Mouse (Mus musculus): Measurements from ENCODE around the gene Olfr1274-ps. TPM values are rescaled to one million over a fixed set of nuclear protein-coding genes. Genes with fewer than 3 reads are reported as not detected.

The Olfr1274-ps gene
- polyA plus RNA-seq, 1 experiment from 2014 or later, result not detected

GRCm38 (mm10) chr2:90443811-90444210 is 45.3 kb downstream of the Olfr1274-ps start:
- no peaks in the 10 kb centered on the region for H3K9me3 ChIP-seq
- H3K4me1 ChIP-seq, result 0 out of 2 replicates have a peak, but pooled peaks cover under 1% of the 10 kb centered on the region
- no peak for DNase-seq (ENCODE audit: low spot score)
- H3K27ac ChIP-seq, result no peak overlapping the region
- H3K4me3 ChIP-seq, result no peak overlapping the region
- H3K27me3 ChIP-seq (ENCODE audit: insufficient read depth, poor library complexity, severe bottlenecking), result no peaks in the 10 kb centered on the region
- 77% methylated on average over 5 of the region's 5 CpGs for WGBS
- no peaks in the 10 kb centered on the region for H3K36me3 ChIP-seq

DNA sequence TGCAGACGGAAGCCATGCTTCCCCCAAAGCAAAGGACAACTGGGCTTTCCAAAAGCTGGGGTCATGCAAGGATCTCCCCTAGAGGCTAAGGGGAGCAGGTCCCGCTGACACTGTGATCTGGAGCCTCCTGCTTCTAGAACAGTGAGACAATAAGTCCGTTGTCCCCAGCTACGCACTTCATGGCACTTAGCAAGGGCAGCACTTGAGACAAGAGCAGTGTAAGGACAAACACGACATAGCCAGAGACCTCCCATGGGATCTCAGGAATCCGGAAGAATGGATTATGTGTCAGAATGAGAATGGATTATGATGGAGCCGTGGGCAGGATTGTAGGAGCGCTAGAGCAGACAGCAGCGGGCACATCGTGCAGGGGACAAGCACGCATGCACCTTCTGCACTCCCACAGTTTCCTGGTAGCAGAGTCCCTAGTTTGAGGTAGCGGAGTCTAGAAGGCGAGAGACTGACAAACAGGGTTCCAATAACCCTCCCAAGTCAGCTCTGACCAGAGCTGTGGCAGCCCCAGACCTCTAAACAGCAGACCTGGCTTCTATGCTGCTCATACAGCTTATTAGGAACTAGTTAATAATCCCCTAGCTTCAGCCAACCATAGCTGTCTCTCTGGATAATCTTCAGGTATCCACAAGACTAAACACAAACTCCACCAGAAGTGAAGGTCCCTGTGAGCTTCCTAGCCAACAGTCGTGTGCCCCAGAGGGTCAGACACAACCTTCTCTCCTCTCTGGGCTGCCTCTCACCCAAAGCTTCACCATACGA is 50.7 kb downstream of the Olfr1274-ps start:
- no peak for DNase-seq (ENCODE audit: low spot score)
- H3K4me3 ChIP-seq, result no peak overlapping the region
- no peak overlapping the region for H3K27ac ChIP-seq
- no peaks in the 10 kb centered on the region for H3K27me3 ChIP-seq (ENCODE audit: insufficient read depth, poor library complexity, severe bottlenecking)
- no peaks in the 10 kb centered on the region for H3K9me3 ChIP-seq
- H3K36me3 ChIP-seq, result no peaks in the 10 kb centered on the region
- 80% methylated on average over 15 of the region's 15 CpGs for WGBS
- 0 out of 2 replicates have a peak, but pooled peaks cover 4% of the 10 kb centered on the region for H3K4me1 ChIP-seq

GRCm38 (mm10) chr2:90452380-90452779 is 53.9 kb downstream of the Olfr1274-ps start:
- Histone ChIP-seq H3K9me3 (no peaks in the 10 kb centered on the region), H3K36me3 (0 out of 2 replicates have a peak, but pooled peaks cover 9% of the 10 kb centered on the region), H3K27ac (no peak overlapping the region), H3K4me3 (no peak overlapping the region), H3K4me1 (0 out of 2 replicates have a peak, but pooled peaks cover 4% of the 10 kb centered on the region), H3K27me3 (ENCODE audit: insufficient read depth, poor library complexity, severe bottlenecking) (no peaks in the 10 kb centered on the region)
- WGBS, result 79% methylated on average over 3 of the region's 3 CpGs
- no peak for DNase-seq (ENCODE audit: low spot score)

Other genes with a start within 250 kb of the Olfr1274-ps start
- gene Olfr1270, start 245.6 kb upstream of the Olfr1274-ps start, polyA plus RNA-seq (2016; fragmentation: Nextera tagmentation; extraction: Ambion mirVana), result not detected in 2 replicates
- gene Olfr1506, start 174.2 kb upstream of the Olfr1274-ps start, polyA plus RNA-seq (2016; fragmentation: Nextera tagmentation; extraction: Ambion mirVana), result not detected in 2 replicates
- not detected in 2 replicates for gene Olfr142, start 141.1 kb upstream of the Olfr1274-ps start, polyA plus RNA-seq (2016; fragmentation: Nextera tagmentation; extraction: Ambion mirVana)
- not detected in 2 replicates for gene Olfr1271, start 127.7 kb upstream of the Olfr1274-ps start, polyA plus RNA-seq (2016; fragmentation: Nextera tagmentation; extraction: Ambion mirVana)
- not detected in 2 replicates for gene Olfr1272, start 105.8 kb upstream of the Olfr1274-ps start, polyA plus RNA-seq (2016; fragmentation: Nextera tagmentation; extraction: Ambion mirVana)
- gene Gm13769, start 76.5 kb upstream of the Olfr1274-ps start, polyA plus RNA-seq (2016; fragmentation: Nextera tagmentation; extraction: Ambion mirVana), result not detected in 2 replicates
- 1.1 and 2.4 TPM in 2 replicates for gene Ptprj, start 182.0 kb downstream of the Olfr1274-ps start, polyA plus RNA-seq (2016; fragmentation: Nextera tagmentation; extraction: Ambion mirVana)